Mouse (Mus musculus) limb, embryonic 11.5 days (tissue): ENCODE results near the gene Pabpc5. TPM values are rescaled to one million over a fixed set of nuclear protein-coding genes. Genes with fewer than 3 reads are reported as not detected.
A peak's percentile ranks its signal among the peaks of the same experiment; 100 is the strongest.

Experiments
- ATAC-seq: fragments of 200-750 bp; cut with Nextera tagmentation; 2 replicates; pipeline ENCODE4 v1.8.0; 2017; ENCODE audit warnings: low read depth; ENCODE audit not compliant: insufficient number of reproducible peaks, low FRiP score, low TSS enrichment
- DNase-seq: peaks from one replicate; pipeline ENCODE4 v3.0.0-alpha.2; 2015; ENCODE audit warnings: low spot score
- H3K27ac ChIP-seq: fragments of 300-500 bp; sonication (generic); replicated peaks from 2 replicates; pipeline ENCODE4 v1.5.1; 2014; ENCODE audit warnings: low read depth, mild to moderate bottlenecking, low read length
- H3K27me3 ChIP-seq: fragments of 300-500 bp; sonication (generic); 2 replicates; pipeline ENCODE4 v1.6.1; 2014; ENCODE audit warnings: mild to moderate bottlenecking, low read length, mixed read lengths; ENCODE audit not compliant: control insufficient read depth, insufficient read depth
- H3K36me3 ChIP-seq: fragments of 300-500 bp; sonication (generic); 2 replicates; pipeline ENCODE4 v1.6.1; 2014; ENCODE audit warnings: mild to moderate bottlenecking, low read length, moderate library complexity, mixed read lengths; ENCODE audit not compliant: control insufficient read depth, insufficient read depth
- H3K4me1 ChIP-seq: fragments of 300-500 bp; sonication (generic); 2 replicates; pipeline ENCODE4 v1.6.1; 2014; ENCODE audit warnings: low read length, mixed read lengths; ENCODE audit not compliant: control insufficient read depth, insufficient read depth
- H3K4me2 ChIP-seq: fragments of 300-500 bp; sonication (generic); 2 replicates; pipeline ENCODE4 v1.6.1; 2014; ENCODE audit warnings: low read depth, mild to moderate bottlenecking, moderate library complexity; ENCODE audit not compliant: severe bottlenecking
- H3K4me3 ChIP-seq: fragments of 300-500 bp; sonication (generic); 2 replicates; pipeline ENCODE4 v1.5.1; 2014; ENCODE audit warnings: low read depth, low read length
- H3K9ac ChIP-seq: fragments of 300-500 bp; sonication (generic); 2 replicates; pipeline ENCODE4 v1.6.1; 2014; ENCODE audit warnings: mild to moderate bottlenecking, low read length
- H3K9me3 ChIP-seq: fragments of 300-500 bp; sonication (generic); 2 replicates; pipeline ENCODE4 v1.6.1; 2016; ENCODE audit warnings: low read length; ENCODE audit not compliant: control insufficient read depth
- WGBS: fragments of 180-500 bp; shearing (Covaris S2); extraction: QIAGEN DNeasy Blood & Tissue Kit; methylation state at CpG from one replicate; pipeline ENCODE4 v1.1.7; 2014; 5-methylcytosine and 5-hydroxymethylcytosine counted together
- polyA plus RNA-seq: library from polyadenylated mRNA; unstranded; fragments of >200 nt; fragmentation: Nextera tagmentation; extraction: Ambion mirVana; gene quantifications from 2 replicates; pipeline ENCODE4 v1.2.1, GENCODE M21; 2014

Pabpc5 gene
- polyA plus RNA-seq: 0.32 and 0.54 TPM in 2 replicates

DNA sequence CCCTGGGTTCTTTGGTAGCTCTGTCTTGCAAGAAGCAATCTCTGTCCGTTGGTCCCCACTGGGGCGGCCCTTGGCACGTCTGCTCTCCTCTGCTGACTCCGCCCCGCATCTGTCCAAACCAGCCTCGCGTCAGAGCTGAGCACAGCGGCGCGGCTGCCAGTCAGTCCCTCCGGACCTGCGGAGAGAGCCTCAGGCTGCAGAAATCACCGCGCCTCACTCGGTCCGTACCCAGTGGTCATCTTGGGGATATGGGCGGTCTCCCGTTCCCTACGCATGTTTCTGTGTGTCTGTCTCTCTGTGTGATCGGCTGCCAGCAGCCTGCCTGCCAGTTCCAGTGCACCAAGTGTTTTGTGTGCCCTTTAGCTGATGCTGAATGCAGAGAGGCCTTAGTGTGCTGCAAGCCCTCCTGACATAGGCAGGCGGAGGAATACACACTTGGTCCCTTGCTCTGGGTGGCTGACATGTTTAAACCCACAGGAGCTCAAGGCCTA is at the start of gene Pabpc5:
TSS of gene Pabpc5 (plus strand) at position 116 of the 491 bp plus-strand sequence.
- peak within 1 kb of the TSS; percentile 41 for H3K4me2 ChIP-seq
- no peaks in the 10 kb centered on the region for H3K4me1 ChIP-seq
- peak within 1 kb of the TSS; percentile 45; the same call in 1 of the 2 replicates for H3K9ac ChIP-seq
- no peaks in the 10 kb centered on the region for H3K9me3 ChIP-seq
- no peaks in the 10 kb centered on the region for H3K27me3 ChIP-seq
- no peak within 1 kb of the TSS for H3K27ac ChIP-seq
- H3K4me3 ChIP-seq: peak within 1 kb of the TSS; percentile 31
- no peaks in the 10 kb centered on the region for H3K36me3 ChIP-seq
- ATAC-seq (peak; percentile 82), DNase-seq (peak; percentile 69)
- 3% methylated on average over 21 of the region's 21 CpGs for WGBS

- no peak overlapping the region for H3K27ac ChIP-seq
- H3K9ac ChIP-seq: no peak overlapping the region
- no peak overlapping the region for H3K4me3 ChIP-seq
- H3K4me1 ChIP-seq: no peaks in the 10 kb centered on the region
- ATAC-seq (no peak), DNase-seq (no peak)
- no peaks in the 10 kb centered on the region for H3K27me3 ChIP-seq
- no peak overlapping the region for H3K4me2 ChIP-seq
- no peaks in the 10 kb centered on the region for H3K36me3 ChIP-seq
- 83% methylated on average over 3 of the region's 3 CpGs for WGBS
- H3K9me3 ChIP-seq: no peaks in the 10 kb centered on the region
Observed at GRCm38 (mm10) chrX:119886957-119887593, 39.9 kb upstream of the Pabpc5 start.

DNA sequence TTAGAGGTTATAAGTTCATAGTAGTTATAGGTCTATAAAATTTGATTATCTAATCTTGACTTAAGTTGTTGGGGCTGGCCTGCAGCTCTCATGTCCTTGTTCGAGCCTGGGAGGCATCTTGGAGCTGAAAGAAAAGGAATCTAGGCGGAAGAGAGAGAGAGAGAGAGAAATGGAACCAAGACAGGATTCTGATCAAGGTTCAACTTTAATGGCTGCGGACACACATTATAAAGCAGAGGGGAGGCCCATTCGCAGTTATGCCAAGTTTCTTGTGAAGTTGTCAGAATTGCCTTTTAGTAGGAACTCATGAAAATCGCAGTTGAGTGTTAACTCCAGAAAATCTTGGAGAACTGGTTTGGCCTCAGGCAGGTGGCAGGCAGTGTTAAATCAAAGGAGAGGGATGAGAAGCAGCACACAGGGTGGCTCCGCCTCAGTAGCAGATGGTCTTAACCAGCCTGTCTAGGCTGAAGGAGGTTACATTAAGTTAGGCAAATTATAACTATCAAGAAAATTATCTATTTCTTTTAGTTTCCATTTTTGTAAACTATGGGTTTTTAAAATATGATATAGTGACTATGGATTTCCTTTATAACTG is 38.6 kb upstream of the Pabpc5 start:
- Histone ChIP-seq H3K9me3 (no peaks in the 10 kb centered on the region), H3K27ac (no peak overlapping the region), H3K4me3 (no peak overlapping the region), H3K9ac (no peak overlapping the region), H3K27me3 (no peaks in the 10 kb centered on the region), H3K4me2 (no peak overlapping the region), H3K36me3 (no peaks in the 10 kb centered on the region), H3K4me1 (no peaks in the 10 kb centered on the region)
- DNase-seq (no peak), ATAC-seq (no peak)
- WGBS: 69% methylated on average over 6 of the region's 6 CpGs

- no peak overlapping the region for H3K27ac ChIP-seq
- no peaks in the 10 kb centered on the region for H3K4me1 ChIP-seq
- H3K27me3 ChIP-seq: no peaks in the 10 kb centered on the region
- 91% methylated on average over 5 of the region's 5 CpGs for WGBS
- H3K9me3 ChIP-seq: no peaks in the 10 kb centered on the region
- no peak for DNase-seq
- ATAC-seq: no peak
- H3K4me3 ChIP-seq: no peak overlapping the region
- H3K4me2 ChIP-seq: no peak overlapping the region
- no peak overlapping the region for H3K9ac ChIP-seq
- no peaks in the 10 kb centered on the region for H3K36me3 ChIP-seq
Observed at GRCm38 (mm10) chrX:119927852-119928251, 856 bp downstream of the Pabpc5 start.
